Mouse (Mus musculus) lung, embryonic 16.5 days (tissue): ENCODE results near the gene Nol12. TPM values are rescaled to one million over a fixed set of nuclear protein-coding genes. Genes with fewer than 3 reads are reported as not detected.

ENCODE experiments used
- ATAC-seq: fragments of 200-750 bp; cut with Nextera tagmentation; 2 replicates; pipeline ENCODE4 v1.8.0; 2017; ENCODE audit warnings: low read depth, mild to moderate bottlenecking, moderate library complexity
- H3K27ac ChIP-seq: fragments of 300-500 bp; sonication (generic); 2 replicates; pipeline ENCODE4 v1.5.1; 2014; ENCODE audit warnings: mild to moderate bottlenecking, control low read depth, low read length
- H3K27me3 ChIP-seq: fragments of 300-500 bp; sonication (generic); 2 replicates; pipeline ENCODE4 v1.6.1; 2014; ENCODE audit warnings: low read depth, low read length, mixed read lengths; ENCODE audit not compliant: control insufficient read depth, insufficient read depth
- H3K36me3 ChIP-seq: fragments of 300-500 bp; sonication (generic); 2 replicates; pipeline ENCODE4 v1.6.1; 2014; ENCODE audit warnings: low read length; ENCODE audit not compliant: control insufficient read depth, insufficient read depth
- H3K4me1 ChIP-seq: fragments of 300-500 bp; sonication (generic); replicated peaks from 2 replicates; pipeline ENCODE4 v1.6.1; 2014; ENCODE audit warnings: low read length, mixed read lengths; ENCODE audit not compliant: control insufficient read depth, insufficient read depth
- H3K4me2 ChIP-seq: fragments of 300-500 bp; sonication (generic); 2 replicates; pipeline ENCODE4 v1.6.1; 2014; ENCODE audit warnings: low read depth, low read length, control low read depth
- H3K4me3 ChIP-seq: fragments of 300-500 bp; sonication (generic); 2 replicates; pipeline ENCODE4 v1.5.1; 2014; ENCODE audit warnings: mild to moderate bottlenecking, low read length, control low read depth
- H3K9ac ChIP-seq: fragments of 300-500 bp; sonication (generic); 2 replicates; pipeline ENCODE4 v1.6.1; 2014; ENCODE audit warnings: low read length, control low read depth
- H3K9me3 ChIP-seq: fragments of 300-500 bp; sonication (generic); 2 replicates; pipeline ENCODE4 v1.6.1; 2016; ENCODE audit warnings: low read length; ENCODE audit not compliant: control insufficient read depth
- WGBS: fragments of 180-500 bp; shearing (Covaris S2); extraction: QIAGEN DNeasy Blood & Tissue Kit; methylation state at CpG from one replicate; pipeline ENCODE4 v1.1.7; 2014; 5-methylcytosine and 5-hydroxymethylcytosine counted together
- polyA plus RNA-seq: library from polyadenylated mRNA; unstranded; fragments of >200 nt; fragmentation: Nextera tagmentation; extraction: Ambion mirVana; gene quantifications from 2 replicates; pipeline ENCODE4 v1.2.1, GENCODE M21; 2015

Nol12 gene
- polyA plus RNA-seq, 1 experiment from 2014 or later: 48.3 TPM

GRCm38 (mm10) chr15:78914091-78914822 lies 20.5 kb upstream of the Nol12 start:
- Histone ChIP-seq H3K9me3 (no peaks in the 10 kb centered on the region), H3K27me3 (no peaks in the 10 kb centered on the region), H3K27ac (peak overlapping the region; percentile 70), H3K4me1 (peaks cover 22% of the 10 kb centered on the region), H3K9ac (peak overlapping the region; percentile 77), H3K4me2 (peak overlapping the region; percentile 100), H3K36me3 (peaks cover 14% of the 10 kb centered on the region), H3K4me3 (peak overlapping the region; percentile 70)
- ATAC-seq: peak; percentile 76
- under 1% methylated on average over 87 of the region's 87 CpGs for WGBS

- Histone ChIP-seq H3K4me3 (peak overlapping the region; percentile 70), H3K27ac (no peak overlapping the region), H3K27me3 (no peaks in the 10 kb centered on the region), H3K36me3 (peaks cover 13% of the 10 kb centered on the region), H3K4me1 (peaks cover 22% of the 10 kb centered on the region), H3K9me3 (no peaks in the 10 kb centered on the region), H3K4me2 (peak overlapping the region; percentile 100), H3K9ac (peak overlapping the region; percentile 77)
- 45% methylated on average over 8 of the region's 8 CpGs for WGBS
- no peak for ATAC-seq
Observed at GRCm38 (mm10) chr15:78914823-78915659, 19.7 kb upstream of the Nol12 start.

GRCm38 (mm10) chr15:78915660-78916017 lies 19.1 kb upstream of the Nol12 start:
- Histone ChIP-seq H3K36me3 (peaks cover 12% of the 10 kb centered on the region), H3K4me2 (peak overlapping the region; percentile 100; the same call in 1 of the 2 replicates), H3K9ac (peak overlapping the region; percentile 42; the same call in 1 of the 2 replicates), H3K4me1 (peaks cover 22% of the 10 kb centered on the region), H3K4me3 (no peak overlapping the region), H3K27ac (no peak overlapping the region), H3K9me3 (no peaks in the 10 kb centered on the region), H3K27me3 (no peaks in the 10 kb centered on the region)
- 7% methylated on average over 8 of the region's 8 CpGs for WGBS
- peak; percentile 9; the same call in 1 of the 2 replicates for ATAC-seq

- Histone ChIP-seq H3K4me2 (peak overlapping the region; percentile 29; the same call in 1 of the 2 replicates), H3K9me3 (no peaks in the 10 kb centered on the region), H3K36me3 (peaks cover 12% of the 10 kb centered on the region), H3K4me1 (peaks cover 22% of the 10 kb centered on the region), H3K27me3 (no peaks in the 10 kb centered on the region), H3K9ac (peak overlapping the region; percentile 42; the same call in 1 of the 2 replicates), H3K27ac (no peak overlapping the region), H3K4me3 (no peak overlapping the region)
- whole genome bisulfite sequencing: 56% methylated on average over 12 of the region's 12 CpGs
- ATAC-seq: no peak
Observed at GRCm38 (mm10) chr15:78916052-78916826, 18.5 kb upstream of the Nol12 start.

- Histone ChIP-seq H3K27ac (no peak overlapping the region), H3K4me3 (no peak overlapping the region), H3K36me3 (peaks cover 12% of the 10 kb centered on the region), H3K9me3 (no peaks in the 10 kb centered on the region), H3K9ac (no peak overlapping the region), H3K4me2 (no peak overlapping the region), H3K4me1 (peaks cover 22% of the 10 kb centered on the region), H3K27me3 (no peaks in the 10 kb centered on the region)
- 93% methylated on average over 23 of the region's 23 CpGs for WGBS
- no peak for ATAC-seq
Observed at GRCm38 (mm10) chr15:78918126-78918525, 16.6 kb upstream of the Nol12 start.

GRCm38 (mm10) chr15:78919914-78920313 lies 14.8 kb upstream of the Nol12 start:
- no peaks in the 10 kb centered on the region for H3K9me3 ChIP-seq
- H3K36me3 ChIP-seq: peaks cover 12% of the 10 kb centered on the region
- WGBS: 56% methylated on average over 12 of the region's 12 CpGs
- H3K4me1 ChIP-seq: peaks cover 16% of the 10 kb centered on the region
- no peak overlapping the region for H3K4me3 ChIP-seq
- no peak overlapping the region for H3K4me2 ChIP-seq
- H3K27ac ChIP-seq: no peak overlapping the region
- H3K9ac ChIP-seq: no peak overlapping the region; the same call in 1 of the 2 replicates
- no peak for ATAC-seq
- no peaks in the 10 kb centered on the region for H3K27me3 ChIP-seq

GRCm38 (mm10) chr15:78922700-78923099 lies 12.0 kb upstream of the Nol12 start:
- H3K9me3 ChIP-seq: no peaks in the 10 kb centered on the region
- H3K4me2 ChIP-seq: no peak overlapping the region
- no peak overlapping the region for H3K4me3 ChIP-seq
- H3K9ac ChIP-seq: no peak overlapping the region
- no peak for ATAC-seq
- 78% methylated on average over 7 of the region's 7 CpGs for WGBS
- H3K36me3 ChIP-seq: peaks cover 10% of the 10 kb centered on the region
- H3K27me3 ChIP-seq: no peaks in the 10 kb centered on the region
- H3K27ac ChIP-seq: no peak overlapping the region
- H3K4me1 ChIP-seq: peaks cover 28% of the 10 kb centered on the region

GRCm38 (mm10) chr15:78923585-78923984 lies 11.1 kb upstream of the Nol12 start:
- H3K4me3 ChIP-seq: no peak overlapping the region
- H3K27me3 ChIP-seq: no peaks in the 10 kb centered on the region
- H3K4me1 ChIP-seq: peaks cover 33% of the 10 kb centered on the region
- H3K9me3 ChIP-seq: no peaks in the 10 kb centered on the region
- H3K9ac ChIP-seq: no peak overlapping the region
- peaks cover 7% of the 10 kb centered on the region; the same call in 1 of the 2 replicates for H3K36me3 ChIP-seq
- no peak overlapping the region for H3K4me2 ChIP-seq
- no peak for ATAC-seq
- WGBS: 69% methylated on average over 6 of the region's 6 CpGs
- no peak overlapping the region for H3K27ac ChIP-seq
